Mouse (Mus musculus): ENCODE measurements around the gene Osbpl11. TPM values are rescaled to one million over a fixed set of nuclear protein-coding genes. Genes with fewer than 3 reads are reported as not detected.
A peak's percentile ranks its signal among the peaks of the same experiment; 100 is the strongest.
"Not testable (repeated sequence)": the region's sequence is repeated elsewhere in the genome, so short reads cannot be mapped to it uniquely, and the experiment has no call there.

The Osbpl11 gene
- total RNA-seq (2021), result 10 to 100 TPM; 19.3 to 19.6 TPM

- DNase-seq (ENCODE audit: extremely low spot score in 1 of 2, low spot score in 1 of 2), result peak; percentile 87 to 96
Observed at GRCm38 (mm10) chr16:33184901-33185260, at the start of gene Osbpl11. TSS of gene Osbpl11 (plus strand) at chr16:33185071.

- DNase-seq (ENCODE audit: extremely low spot score in 1 of 2, low spot score in 1 of 2), result no peak
Observed at GRCm38 (mm10) chr16:33135167-33135566, 49.7 kb upstream of the Osbpl11 start.

- DNase-seq (ENCODE audit: extremely low spot score in 1 of 2, low spot score in 1 of 2), result not testable (repeated sequence)
Observed at GRCm38 (mm10) chr16:33139061-33139460, 45.8 kb upstream of the Osbpl11 start.

- DNase-seq (ENCODE audit: extremely low spot score in 1 of 2, low spot score in 1 of 2), result no peak
Observed at GRCm38 (mm10) chr16:33141758-33142280, 43.1 kb upstream of the Osbpl11 start.

GRCm38 (mm10) chr16:33143452-33143851 is 41.4 kb upstream of the Osbpl11 start:
- no peak for DNase-seq (ENCODE audit: extremely low spot score in 1 of 2, low spot score in 1 of 2)

GRCm38 (mm10) chr16:33146185-33146584 is 38.7 kb upstream of the Osbpl11 start:
- DNase-seq (ENCODE audit: extremely low spot score in 1 of 2, low spot score in 1 of 2), result no peak

- DNase-seq (ENCODE audit: extremely low spot score in 1 of 2, low spot score in 1 of 2), result no peak
Observed at GRCm38 (mm10) chr16:33148135-33148534, 36.7 kb upstream of the Osbpl11 start.

GRCm38 (mm10) chr16:33150875-33151274 is 34.0 kb upstream of the Osbpl11 start:
- not testable (repeated sequence) for DNase-seq (ENCODE audit: extremely low spot score in 1 of 2, low spot score in 1 of 2)

- DNase-seq (ENCODE audit: extremely low spot score in 1 of 2, low spot score in 1 of 2), result peak in 1 of 2 experiments; percentile 34
Observed at GRCm38 (mm10) chr16:33151558-33151957, 33.3 kb upstream of the Osbpl11 start.

GRCm38 (mm10) chr16:33154992-33155391 is 29.9 kb upstream of the Osbpl11 start:
- no peak for DNase-seq (ENCODE audit: extremely low spot score in 1 of 2, low spot score in 1 of 2)

- no peak for DNase-seq (ENCODE audit: extremely low spot score in 1 of 2, low spot score in 1 of 2)
Observed at GRCm38 (mm10) chr16:33158006-33158405, 26.9 kb upstream of the Osbpl11 start.

GRCm38 (mm10) chr16:33158590-33159071 is 26.2 kb upstream of the Osbpl11 start:
- DNase-seq (ENCODE audit: extremely low spot score in 1 of 2, low spot score in 1 of 2), result no peak

- DNase-seq (ENCODE audit: extremely low spot score in 1 of 2, low spot score in 1 of 2), result no peak
Observed at GRCm38 (mm10) chr16:33159363-33159762, 25.5 kb upstream of the Osbpl11 start.

GRCm38 (mm10) chr16:33163330-33164090 is 21.4 kb upstream of the Osbpl11 start:
- DNase-seq (ENCODE audit: extremely low spot score in 1 of 2, low spot score in 1 of 2), result no peak

GRCm38 (mm10) chr16:33166284-33166683 is 18.6 kb upstream of the Osbpl11 start:
- not testable (repeated sequence) for DNase-seq (ENCODE audit: extremely low spot score in 1 of 2, low spot score in 1 of 2)

GRCm38 (mm10) chr16:33167537-33167936 is 17.3 kb upstream of the Osbpl11 start:
- DNase-seq (ENCODE audit: extremely low spot score in 1 of 2, low spot score in 1 of 2), result no peak

GRCm38 (mm10) chr16:33169471-33170034 is 15.3 kb upstream of the Osbpl11 start:
- no peak for DNase-seq (ENCODE audit: extremely low spot score in 1 of 2, low spot score in 1 of 2)

- no peak for DNase-seq (ENCODE audit: extremely low spot score in 1 of 2, low spot score in 1 of 2)
Observed at GRCm38 (mm10) chr16:33170716-33171587, 13.9 kb upstream of the Osbpl11 start.

- DNase-seq (ENCODE audit: extremely low spot score in 1 of 2, low spot score in 1 of 2), result no peak
Observed at GRCm38 (mm10) chr16:33171800-33172199, 13.1 kb upstream of the Osbpl11 start.

- no peak for DNase-seq (ENCODE audit: extremely low spot score in 1 of 2, low spot score in 1 of 2)
Observed at GRCm38 (mm10) chr16:33173151-33173550, 11.7 kb upstream of the Osbpl11 start.

GRCm38 (mm10) chr16:33174695-33175094 is 10.2 kb upstream of the Osbpl11 start:
- no peak for DNase-seq (ENCODE audit: extremely low spot score in 1 of 2, low spot score in 1 of 2)
